Mouse (Mus musculus) ES-E14 (cell line): ENCODE measurements around the gene Eva1a.

Experiments used
- CHD2 ChIP-seq: IDR thresholded peaks from 2 replicates; pipeline ENCODE4 v1.6.1; 2014; ENCODE audit warnings: mild to moderate bottlenecking, low read depth, low read length, inconsistent platforms
- HCFC1 ChIP-seq: IDR thresholded peaks from 2 replicates; pipeline ENCODE4 v1.6.1; 2012; ENCODE audit warnings: low read length, inconsistent platforms, borderline replicate concordance; ENCODE audit not compliant: insufficient read depth
- MAFK ChIP-seq: IDR thresholded peaks from 2 replicates; pipeline ENCODE4 v1.6.1; 2014; ENCODE audit warnings: mild to moderate bottlenecking, low read depth, low read length, inconsistent platforms; ENCODE audit not compliant: insufficient read depth
- ZC3H11A ChIP-seq: IDR thresholded peaks from 2 replicates; pipeline ENCODE4 v1.6.1; 2012; ENCODE audit warnings: low read depth, mild to moderate bottlenecking, inconsistent platforms, low read length, borderline replicate concordance
- ZNF384 ChIP-seq: IDR thresholded peaks from 2 replicates; pipeline ENCODE4 v1.6.1; 2012; ENCODE audit warnings: low read depth, low read length, inconsistent platforms

GRCm38 (mm10) chr6:82083655-82084054, 42.8 kb downstream of the Eva1a start:
- no peak for TF ChIP-seq HCFC1
- no peak for TF ChIP-seq CHD2
- no peak for TF ChIP-seq MAFK
- TF ChIP-seq ZC3H11A = no peak
- TF ChIP-seq ZNF384 = no peak
